Mouse (Mus musculus): Measurements from ENCODE around the gene Hoxd12. TPM values are rescaled to one million over a fixed set of nuclear protein-coding genes. Genes with fewer than 3 reads are reported as not detected.

Hoxd12 gene
- polyA plus RNA-seq, 1 experiment, result not detected

DNA sequence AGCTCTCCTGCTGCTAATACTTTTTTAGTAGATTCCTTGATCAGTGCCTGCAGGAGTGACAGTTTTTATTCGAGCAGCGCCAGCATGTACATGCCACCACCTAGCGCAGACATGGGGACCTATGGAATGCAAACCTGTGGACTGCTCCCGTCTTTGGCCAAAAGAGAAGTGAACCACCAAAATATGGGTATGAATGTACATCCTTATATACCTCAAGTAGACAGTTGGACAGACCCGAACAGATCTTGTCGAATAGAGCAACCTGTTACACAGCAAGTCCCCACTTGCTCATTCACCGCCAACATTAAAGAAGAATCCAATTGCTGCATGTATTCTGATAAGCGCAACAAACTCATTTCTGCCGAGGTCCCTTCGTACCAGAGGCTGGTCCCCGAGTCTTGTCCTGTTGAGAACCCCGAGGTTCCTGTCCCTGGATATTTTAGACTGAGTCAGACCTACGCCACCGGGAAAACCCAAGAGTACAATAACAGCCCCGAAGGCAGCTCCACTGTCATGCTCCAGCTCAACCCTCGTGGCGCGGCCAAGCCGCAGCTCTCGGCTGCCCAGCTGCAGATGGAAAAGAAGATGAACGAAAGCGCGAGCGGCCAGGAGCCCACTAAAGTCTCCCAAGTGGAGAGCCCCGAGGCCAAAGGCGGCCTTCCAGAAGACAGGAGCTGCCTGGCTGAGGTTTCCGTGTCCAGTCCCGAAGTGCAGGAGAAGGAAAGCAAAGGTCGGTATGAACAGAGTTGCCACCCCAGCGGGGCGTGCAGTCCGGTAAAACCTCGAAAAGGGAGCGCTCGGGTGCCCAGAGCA is 17.4 kb downstream of the Hoxd12 start:
- Histone ChIP-seq H3K4me1 (ENCODE audit: control insufficient read depth, insufficient read depth, low read length) (no peaks in the 10 kb centered on the region), H3K27me3 (replicated peaks; ENCODE audit: control insufficient read depth, insufficient read depth, low read length) (peaks cover 2% of the 10 kb centered on the region; the same call in 1 of the 2 replicates), H3K4me3 (ENCODE audit: insufficient read depth, low read depth, low read length) (peak overlapping the region; percentile 52), H3K27ac (ENCODE audit: insufficient read depth, low read depth, low read length) (peak overlapping the region; percentile 93), H3K36me3 (ENCODE audit: control insufficient read depth, insufficient read depth, low read length) (no peaks in the 10 kb centered on the region)
- DNase-seq, result peak; percentile 46
- 2% methylated on average over 35 of the region's 35 CpGs for WGBS
- TF ChIP-seq CTCF (conservative IDR thresholded peaks at IDR 0.05; ENCODE audit: insufficient read depth, insufficient read length, low read depth, low read length), result no peak
- TF ChIP-seq POLR2A (IDR thresholded peaks at IDR 0.05; ENCODE audit: low read depth, low read length), result no peak

DNA sequence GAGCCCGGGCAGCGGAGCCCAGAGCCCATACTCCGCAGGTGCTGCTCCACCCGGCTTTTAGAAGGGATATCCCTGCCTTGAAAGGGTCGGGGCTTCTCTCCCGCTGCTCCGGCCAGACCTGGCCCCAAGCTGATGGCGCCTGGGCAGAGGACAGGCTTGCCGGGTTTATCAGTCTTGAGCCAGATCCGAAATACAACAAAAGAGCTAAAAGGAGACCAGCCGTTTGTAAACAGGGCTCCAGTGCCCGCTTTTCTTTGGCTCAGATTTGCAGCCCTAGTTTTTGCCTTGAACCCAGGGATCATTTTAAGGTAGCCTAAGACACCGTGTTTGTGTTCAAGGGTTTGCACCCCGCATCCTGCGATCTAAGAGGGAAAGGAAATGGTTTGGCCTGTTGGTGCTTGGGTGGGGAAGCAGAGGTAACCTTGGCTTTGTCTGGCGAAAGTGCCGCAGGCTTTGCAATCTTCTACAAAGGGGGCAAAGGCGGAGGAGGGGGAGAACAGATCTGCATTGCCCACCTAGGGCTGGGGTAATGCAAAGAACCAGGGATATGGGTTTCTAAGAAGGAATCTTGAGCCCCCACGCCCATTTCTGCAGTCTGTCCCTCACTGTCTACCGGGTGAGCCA is 18.1 kb downstream of the Hoxd12 start:
- no peak for TF ChIP-seq CTCF (conservative IDR thresholded peaks at IDR 0.05; ENCODE audit: insufficient read depth, insufficient read length, low read depth, low read length)
- TF ChIP-seq POLR2A (IDR thresholded peaks at IDR 0.05; ENCODE audit: low read depth, low read length), result no peak
- peak; percentile 15 for DNase-seq
- Histone ChIP-seq H3K27ac (ENCODE audit: insufficient read depth, low read depth, low read length) (peak overlapping the region; percentile 93), H3K4me1 (ENCODE audit: control insufficient read depth, insufficient read depth, low read length) (no peaks in the 10 kb centered on the region), H3K4me3 (ENCODE audit: insufficient read depth, low read depth, low read length) (peak overlapping the region; percentile 52), H3K36me3 (ENCODE audit: control insufficient read depth, insufficient read depth, low read length) (no peaks in the 10 kb centered on the region), H3K27me3 (replicated peaks; ENCODE audit: control insufficient read depth, insufficient read depth, low read length) (peaks cover under 1% of the 10 kb centered on the region; the same call in 1 of the 2 replicates)
- 13% methylated on average over 20 of the region's 20 CpGs for whole genome bisulfite sequencing

DNA sequence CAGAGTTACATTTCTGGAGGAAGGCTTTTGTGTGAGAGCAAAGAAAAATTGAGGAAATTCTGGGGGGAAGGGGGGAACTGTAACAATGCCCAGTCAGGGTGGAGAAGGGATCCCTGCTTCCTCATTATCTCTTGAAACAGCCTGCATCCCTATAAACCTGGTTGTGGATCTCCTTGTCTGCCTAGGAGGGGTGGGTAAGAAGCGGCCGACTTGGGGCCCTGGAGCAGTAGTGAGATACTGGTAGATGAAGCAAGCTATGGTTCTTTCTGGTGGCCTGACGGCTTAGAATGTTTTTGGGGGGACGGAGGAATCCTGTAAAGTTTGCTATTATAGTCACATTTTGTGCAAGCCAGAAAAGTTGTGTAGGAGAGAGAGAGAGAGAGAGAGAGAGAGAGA is 18.6 kb downstream of the Hoxd12 start:
- TF ChIP-seq CTCF (conservative IDR thresholded peaks at IDR 0.05; ENCODE audit: insufficient read depth, insufficient read length, low read depth, low read length), result no peak
- no peak for TF ChIP-seq POLR2A (IDR thresholded peaks at IDR 0.05; ENCODE audit: low read depth, low read length)
- H3K36me3 ChIP-seq (ENCODE audit: control insufficient read depth, insufficient read depth, low read length), result no peaks in the 10 kb centered on the region
- no peak for DNase-seq
- H3K4me3 ChIP-seq (ENCODE audit: insufficient read depth, low read depth, low read length), result peak overlapping the region; percentile 52
- H3K27me3 ChIP-seq (replicated peaks; ENCODE audit: control insufficient read depth, insufficient read depth, low read length), result no peaks in the 10 kb centered on the region
- WGBS, result 37% methylated on average over 4 of the region's 4 CpGs
- H3K4me1 ChIP-seq (ENCODE audit: control insufficient read depth, insufficient read depth, low read length), result no peaks in the 10 kb centered on the region
- H3K27ac ChIP-seq (ENCODE audit: insufficient read depth, low read depth, low read length), result peak overlapping the region; percentile 93

DNA sequence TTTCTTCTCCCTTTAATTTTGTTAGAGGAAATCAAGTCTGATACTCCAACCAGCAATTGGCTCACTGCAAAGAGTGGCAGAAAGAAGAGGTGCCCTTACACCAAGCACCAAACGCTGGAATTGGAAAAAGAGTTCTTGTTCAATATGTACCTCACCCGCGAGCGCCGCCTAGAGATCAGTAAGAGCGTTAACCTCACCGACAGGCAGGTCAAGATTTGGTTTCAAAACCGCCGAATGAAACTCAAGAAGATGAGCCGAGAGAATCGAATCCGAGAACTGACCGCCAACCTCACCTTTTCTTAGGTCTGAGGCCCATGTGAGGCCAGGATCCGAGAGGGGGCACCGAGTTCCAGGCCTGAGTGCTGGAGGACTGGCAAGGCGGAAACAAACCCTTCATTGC is 19.3 kb downstream of the Hoxd12 start:
- 11% methylated on average over 16 of the region's 16 CpGs for WGBS

DNA sequence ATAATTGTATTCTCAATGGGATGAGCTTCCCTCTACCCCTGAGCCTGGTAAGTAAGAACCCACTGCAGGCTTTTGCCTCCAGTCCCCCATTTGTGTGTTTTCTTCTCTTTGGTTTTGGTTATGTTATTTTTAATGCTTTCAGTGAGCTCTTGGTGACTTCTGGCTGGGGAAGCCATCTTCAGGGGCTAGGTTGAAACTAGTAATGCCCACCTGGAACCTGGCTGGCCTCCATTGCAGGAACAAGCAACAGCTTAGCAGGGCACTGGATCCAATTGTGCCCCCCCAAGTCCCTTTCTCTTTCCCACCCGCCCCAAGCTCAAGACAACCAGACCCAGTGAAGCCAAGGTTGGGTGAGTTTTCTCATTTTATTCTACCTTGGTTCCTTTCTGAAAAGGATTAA is 20.6 kb downstream of the Hoxd12 start:
- WGBS, result 48% methylated on average over 1 of the region's 1 CpGs
- Histone ChIP-seq H3K27ac (ENCODE audit: insufficient read depth, low read depth, low read length) (peak overlapping the region; percentile 21; the same call in 1 of the 2 replicates), H3K27me3 (replicated peaks; ENCODE audit: control insufficient read depth, insufficient read depth, low read length) (no peaks in the 10 kb centered on the region), H3K36me3 (ENCODE audit: control insufficient read depth, insufficient read depth, low read length) (no peaks in the 10 kb centered on the region), H3K4me1 (ENCODE audit: control insufficient read depth, insufficient read depth, low read length) (no peaks in the 10 kb centered on the region), H3K4me3 (ENCODE audit: insufficient read depth, low read depth, low read length) (no peak overlapping the region; the same call in 1 of the 2 replicates)
- TF ChIP-seq CTCF (conservative IDR thresholded peaks at IDR 0.05; ENCODE audit: insufficient read depth, insufficient read length, low read depth, low read length) (no peak), POLR2A (IDR thresholded peaks at IDR 0.05; ENCODE audit: low read depth, low read length) (no peak)
- DNase-seq, result no peak

More for the DNA sequence above, 19.3 kb downstream of the Hoxd12 start:
- H3K4me1 ChIP-seq (ENCODE audit: control insufficient read depth, insufficient read depth, low read length), result no peaks in the 10 kb centered on the region
- H3K4me3 ChIP-seq (ENCODE audit: insufficient read depth, low read depth, low read length), result peak overlapping the region; percentile 57
- no peaks in the 10 kb centered on the region for H3K36me3 ChIP-seq (ENCODE audit: control insufficient read depth, insufficient read depth, low read length)
- TF ChIP-seq POLR2A (IDR thresholded peaks at IDR 0.05; ENCODE audit: low read depth, low read length), result no peak
- no peak; the same call in 1 of the 2 replicates for TF ChIP-seq CTCF (conservative IDR thresholded peaks at IDR 0.05; ENCODE audit: insufficient read depth, insufficient read length, low read depth, low read length)
- DNase-seq, result peak; percentile 83
- peak overlapping the region; percentile 93 for H3K27ac ChIP-seq (ENCODE audit: insufficient read depth, low read depth, low read length)
- no peaks in the 10 kb centered on the region for H3K27me3 ChIP-seq (replicated peaks; ENCODE audit: control insufficient read depth, insufficient read depth, low read length)

DNA sequence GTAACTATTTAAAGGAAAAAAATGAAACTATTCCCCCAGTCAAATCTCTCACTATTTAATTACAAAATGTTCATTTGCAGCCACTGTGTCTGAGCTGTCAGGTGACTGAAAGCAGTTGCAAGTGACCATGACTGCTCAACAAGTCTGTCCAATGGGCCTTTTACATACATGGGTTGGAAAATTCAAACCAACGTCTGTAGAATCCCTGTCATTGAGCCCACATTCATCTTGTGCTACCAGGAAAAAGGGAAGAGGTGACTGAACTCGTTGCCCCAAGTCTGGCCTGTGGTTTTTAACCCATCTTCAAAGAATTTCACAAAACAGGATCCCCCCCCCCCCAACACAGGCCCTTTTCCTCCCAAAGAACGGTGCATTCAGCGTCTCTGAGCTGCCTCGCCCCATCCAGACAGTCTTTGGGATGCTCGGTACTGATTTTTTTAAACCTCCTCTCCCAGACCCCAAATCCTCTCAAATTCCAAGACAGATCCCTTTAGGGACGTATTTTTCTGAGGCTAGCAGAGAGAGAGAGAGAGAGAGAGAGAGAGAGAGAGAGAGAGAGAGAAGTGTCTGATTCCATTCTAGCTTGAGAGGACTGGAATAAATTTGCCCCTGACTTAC is 21.1 kb downstream of the Hoxd12 start:
- Histone ChIP-seq H3K27me3 (replicated peaks; ENCODE audit: control insufficient read depth, insufficient read depth, low read length) (no peaks in the 10 kb centered on the region), H3K36me3 (ENCODE audit: control insufficient read depth, insufficient read depth, low read length) (no peaks in the 10 kb centered on the region), H3K27ac (ENCODE audit: insufficient read depth, low read depth, low read length) (peak overlapping the region; percentile 94), H3K4me3 (ENCODE audit: insufficient read depth, low read depth, low read length) (0 out of 2 replicates have a peak overlapping the region, but pooled peaks have one; percentile 84), H3K4me1 (ENCODE audit: control insufficient read depth, insufficient read depth, low read length) (no peaks in the 10 kb centered on the region)
- WGBS, result 44% methylated on average over 7 of the region's 7 CpGs
- TF ChIP-seq CTCF (conservative IDR thresholded peaks at IDR 0.05; ENCODE audit: insufficient read depth, insufficient read length, low read depth, low read length), result no peak
- no peak for TF ChIP-seq POLR2A (IDR thresholded peaks at IDR 0.05; ENCODE audit: low read depth, low read length)
- peak; percentile 27 for DNase-seq
